Mouse (Mus musculus) large intestine, adult 2 months (tissue): ENCODE measurements around the gene Gab2. TPM values are rescaled to one million over a fixed set of nuclear protein-coding genes. Genes with fewer than 3 reads are reported as not detected.
"Not testable (repeated sequence)": the region's sequence is repeated elsewhere in the genome, so short reads cannot be mapped to it uniquely, and the experiment has no call there.

ENCODE experiments used
- DNase-seq: peaks from one replicate; pipeline ENCODE4 v3.0.0-alpha.2; 2012; ENCODE audit warnings: low read depth, low spot score
- WGBS: fragments of 180-500 bp; shearing (Covaris S2); methylation state at CpG from one replicate; pipeline ENCODE4 v1.1.7; 2018; 5-methylcytosine and 5-hydroxymethylcytosine counted together
- polyA plus RNA-seq: library from polyadenylated mRNA; depleted of rRNA; stranded (reverse); fragments of >200 nt; gene quantifications from 2 replicates; pipeline ENCODE4 v1.2.3, GENCODE M21; 2012

Gab2 gene
- polyA plus RNA-seq, 1 experiment = 8.4 TPM

DNA sequence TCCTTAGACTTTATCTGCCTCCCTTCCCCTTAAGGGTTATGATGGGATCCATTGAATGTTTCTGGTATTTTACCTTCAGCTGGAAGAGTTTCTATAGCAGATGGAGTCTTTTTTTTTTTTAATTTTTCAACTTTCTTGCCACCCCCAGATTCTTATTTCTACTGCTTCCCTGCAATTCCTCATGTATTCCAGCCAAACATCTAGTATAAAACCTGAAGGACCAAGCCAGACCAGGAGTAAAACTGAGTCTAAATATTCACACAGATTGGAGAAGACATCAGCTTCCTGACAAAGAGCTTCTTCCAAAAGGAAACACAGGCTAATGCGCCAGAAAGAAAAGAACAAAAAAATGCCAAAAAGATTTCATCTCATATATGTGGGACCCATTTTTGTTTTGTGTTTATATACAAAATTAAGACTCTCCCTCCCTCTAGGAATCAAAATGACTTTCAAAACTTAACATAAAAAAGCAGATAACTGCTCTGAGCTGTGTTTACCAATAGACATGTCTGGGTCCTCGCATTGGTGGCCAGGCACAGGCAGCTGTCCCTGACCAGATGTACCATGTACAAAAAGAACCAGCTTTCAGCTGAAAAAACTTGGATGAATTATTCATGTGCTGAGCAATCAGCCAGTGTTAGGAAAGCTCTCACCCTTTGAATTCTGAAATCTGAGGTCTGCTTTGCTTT is 164.0 kb downstream of the Gab2 start:
- DNase-seq = no peak
- WGBS = 83% methylated on average over 2 of the region's 2 CpGs

DNA sequence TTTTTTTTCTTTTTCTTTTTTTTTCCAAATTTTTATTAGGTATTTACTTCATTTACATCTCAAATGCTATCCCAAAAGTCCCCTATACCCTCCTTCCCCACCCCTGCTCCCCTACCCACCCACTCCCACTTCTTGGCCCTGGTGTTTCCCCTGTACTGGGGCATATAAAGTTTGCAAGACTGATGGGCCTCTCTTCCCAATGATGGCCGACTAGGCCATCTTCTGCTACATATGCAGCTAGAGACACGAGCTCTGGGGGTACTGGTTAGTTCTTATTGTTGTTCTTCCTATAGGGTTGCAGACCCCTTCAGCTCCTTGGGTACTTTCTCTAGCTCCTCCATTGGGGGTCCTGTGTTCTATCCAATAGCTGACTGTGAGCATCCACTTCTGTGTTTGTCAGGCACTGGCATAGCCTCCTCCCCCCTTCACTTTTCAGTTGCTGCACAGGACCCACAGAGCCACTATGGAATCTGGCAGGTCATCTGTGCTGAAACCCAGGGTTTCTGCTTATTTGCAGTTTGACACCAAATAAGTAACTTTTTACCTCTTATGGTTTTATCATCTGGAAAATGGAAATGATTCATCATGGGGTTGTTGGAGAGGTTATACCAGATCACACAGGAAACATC is 164.7 kb downstream of the Gab2 start:
- 77% methylated on average over 2 of the region's 2 CpGs for WGBS

DNA sequence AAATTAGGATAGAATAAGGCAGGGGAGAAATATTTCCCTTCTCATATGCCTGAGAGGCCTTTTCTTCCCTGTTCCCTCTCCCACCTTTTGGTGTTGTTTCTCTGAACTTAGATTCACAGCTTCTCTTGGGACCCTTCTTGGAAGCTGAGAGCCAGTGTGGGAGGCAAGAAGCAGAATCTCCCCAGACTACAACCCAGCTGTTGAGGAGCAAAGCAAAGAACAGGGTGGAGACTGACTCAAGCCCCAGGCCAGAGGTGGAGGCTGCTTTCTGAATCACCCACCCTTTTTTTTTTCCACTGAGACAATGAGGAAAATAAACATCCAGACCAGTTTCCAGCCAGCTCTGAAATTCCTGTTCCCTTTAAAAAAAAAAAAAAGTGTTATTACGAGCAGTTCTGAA is 166.3 kb downstream of the Gab2 start:
- 41% methylated on average over 1 of the region's 1 CpGs for WGBS
- DNase-seq = no peak

More for the DNA sequence above, 164.7 kb downstream of the Gab2 start:
- DNase-seq = not testable (repeated sequence)

DNA sequence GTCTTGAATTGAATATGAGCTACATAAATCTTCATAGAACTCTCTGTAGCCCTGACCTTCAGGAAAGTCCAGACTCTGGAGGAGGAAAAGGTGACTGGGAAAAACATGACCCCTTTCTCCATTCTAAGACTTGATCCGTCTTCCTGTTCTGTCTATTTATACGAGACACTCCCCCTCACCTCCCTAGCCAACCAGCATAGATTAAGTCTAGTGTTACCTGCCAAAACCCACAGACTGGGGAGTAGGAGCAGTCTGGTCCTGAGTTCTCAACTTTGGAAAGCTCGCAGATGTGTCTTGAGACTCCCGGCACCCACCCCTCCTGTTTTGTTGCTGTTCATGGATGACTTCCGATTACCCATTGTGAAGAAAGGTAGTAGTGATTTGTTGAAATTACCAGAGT is 166.8 kb downstream of the Gab2 start:
- DNase-seq = no peak
- 79% methylated on average over 5 of the region's 5 CpGs for WGBS

DNA sequence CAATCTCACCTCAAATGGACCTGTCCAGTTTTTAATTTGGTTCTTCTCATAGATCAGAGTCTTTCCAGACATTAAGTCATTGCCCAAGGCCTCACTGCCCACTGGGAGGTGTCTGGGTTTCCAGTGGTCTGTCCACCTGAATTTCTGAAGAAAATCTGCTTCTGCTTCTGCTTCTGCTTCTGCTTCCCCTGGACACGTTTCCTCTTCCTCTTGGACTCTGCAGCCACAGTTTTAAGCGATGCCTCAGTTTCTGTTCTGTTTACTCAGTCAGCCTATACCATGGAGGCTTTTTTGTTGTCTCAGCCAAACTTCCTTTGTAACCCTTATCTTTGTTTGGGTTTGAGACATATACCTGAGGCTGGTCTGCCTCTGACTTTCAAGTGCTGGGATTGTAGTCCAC is 170.3 kb downstream of the Gab2 start:
- 49% methylated on average over 2 of the region's 2 CpGs for WGBS
- no peak for DNase-seq

DNA sequence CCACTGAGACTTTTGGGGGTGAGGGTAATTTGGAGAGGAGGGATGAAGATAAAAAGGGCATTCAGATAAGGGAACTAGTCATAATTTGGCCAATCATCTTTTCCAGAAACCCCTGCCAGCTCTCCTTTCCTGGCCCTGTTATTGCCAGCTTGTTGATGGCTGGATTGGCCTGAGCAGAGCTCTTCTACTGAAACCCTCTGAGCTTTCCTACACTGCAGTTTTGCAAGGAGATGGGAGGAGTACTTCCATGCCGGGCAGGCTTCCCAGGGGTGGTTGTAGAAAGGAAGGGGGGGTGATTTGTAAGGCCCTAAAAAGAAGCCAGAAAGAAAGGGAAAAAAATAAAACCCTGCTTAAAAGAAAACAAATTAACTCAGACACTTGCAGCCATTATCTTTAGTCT is 181.2 kb downstream of the Gab2 start:
- no peak for DNase-seq
- WGBS = 67% methylated on average over 1 of the region's 1 CpGs

DNA sequence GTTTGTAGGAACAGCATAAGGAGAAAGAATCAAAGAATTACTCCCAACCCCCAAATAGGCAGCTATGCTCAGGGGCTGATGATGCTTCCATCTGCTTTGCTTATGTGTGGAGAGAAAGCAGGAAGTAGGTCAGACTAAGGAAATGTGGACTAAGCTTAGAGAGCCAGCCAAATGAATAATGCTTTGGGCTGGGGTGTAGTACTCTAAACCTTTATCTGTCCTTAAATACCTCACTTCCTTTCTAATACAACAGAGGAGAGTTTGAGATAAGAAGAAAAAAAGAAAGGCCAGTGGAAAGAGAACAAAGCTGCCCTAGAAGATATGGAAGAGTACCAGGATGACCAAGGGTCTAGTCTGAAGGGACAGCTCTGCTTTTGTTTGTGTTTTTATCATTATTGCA is 189.0 kb downstream of the Gab2 start:
- DNase-seq = no peak

DNA sequence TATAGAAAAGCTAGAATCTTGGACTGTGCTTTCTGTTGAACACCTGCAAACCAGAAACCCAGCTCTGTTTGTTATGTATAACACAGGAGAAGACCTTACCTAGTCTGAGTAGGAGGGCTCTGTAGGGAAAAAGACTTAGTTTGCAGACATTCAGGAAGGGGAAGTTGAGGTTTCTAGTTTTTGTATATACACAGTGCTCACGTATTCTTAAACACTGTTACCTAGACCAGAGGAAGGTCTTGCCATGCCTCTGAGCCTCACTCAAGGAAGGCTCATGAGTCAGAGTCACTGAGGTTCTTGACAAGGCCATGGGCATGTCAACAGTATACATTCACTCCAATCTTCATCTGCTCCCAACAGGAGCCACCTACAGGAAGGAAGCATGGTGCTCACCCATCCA is 189.7 kb downstream of the Gab2 start:
- WGBS = 81% methylated on average over 1 of the region's 1 CpGs
- DNase-seq = no peak

DNA sequence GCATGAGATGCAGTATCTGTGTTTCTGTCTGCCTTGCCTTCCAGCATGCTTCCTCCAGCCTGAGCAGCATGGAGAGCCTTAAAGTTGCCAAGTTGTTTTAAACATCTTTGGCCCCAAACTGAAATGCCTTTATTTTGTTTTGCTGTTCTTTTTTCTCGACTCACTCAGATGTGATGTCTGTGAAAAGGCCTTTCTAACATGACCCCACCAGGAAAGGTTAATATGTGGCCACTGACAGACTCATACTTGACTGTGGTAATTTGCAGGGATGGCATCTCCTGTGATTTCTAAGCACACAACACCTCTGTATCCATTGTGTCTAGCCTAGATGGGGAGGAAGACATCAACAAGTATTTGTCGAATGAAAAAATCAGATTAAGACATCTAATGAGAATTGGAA is 215.6 kb downstream of the Gab2 start:
- no peak for DNase-seq
- 60% methylated on average over 2 of the region's 2 CpGs for WGBS

DNA sequence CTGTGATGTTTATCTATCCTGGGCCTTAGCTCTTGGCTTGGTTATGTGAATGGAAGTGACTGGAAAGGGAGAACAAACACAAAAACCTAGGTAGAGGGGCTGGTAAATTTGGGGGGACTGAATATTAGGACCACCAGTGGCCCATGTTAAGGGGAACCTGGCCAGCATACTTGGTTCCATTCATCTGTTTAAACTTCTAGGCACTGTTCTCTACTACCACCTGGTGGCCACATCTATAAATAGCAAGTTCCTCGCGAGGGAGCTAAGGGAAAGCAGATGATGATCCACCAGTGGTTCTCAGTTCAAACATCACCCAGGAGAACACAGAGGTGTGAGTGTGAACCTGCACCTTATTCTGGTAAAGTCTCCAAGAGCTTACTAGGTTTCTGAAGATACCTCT is 216.1 kb downstream of the Gab2 start:
- peak; percentile 25 for DNase-seq
- WGBS = 1% methylated on average over 2 of the region's 2 CpGs

DNA sequence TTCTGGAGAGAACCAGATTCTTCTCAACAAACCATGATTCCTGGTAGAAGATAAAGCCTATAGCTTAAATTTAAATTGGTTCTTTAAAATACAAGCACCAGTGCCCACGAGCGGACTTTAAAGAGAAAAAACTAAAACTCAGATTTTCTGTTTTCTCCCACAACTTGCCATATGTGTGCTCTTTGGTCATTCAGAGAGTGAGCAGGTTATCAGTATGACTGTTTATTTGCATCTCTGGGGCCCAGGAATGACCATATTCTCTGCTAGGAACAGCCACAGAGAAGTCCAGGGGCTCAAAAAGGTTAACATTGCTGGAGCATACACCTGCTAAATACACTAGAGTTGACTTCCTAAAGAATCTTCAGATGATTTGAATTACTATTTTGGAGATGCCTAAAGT is 216.9 kb downstream of the Gab2 start:
- 89% methylated on average over 2 of the region's 2 CpGs for WGBS
- no peak for DNase-seq

DNA sequence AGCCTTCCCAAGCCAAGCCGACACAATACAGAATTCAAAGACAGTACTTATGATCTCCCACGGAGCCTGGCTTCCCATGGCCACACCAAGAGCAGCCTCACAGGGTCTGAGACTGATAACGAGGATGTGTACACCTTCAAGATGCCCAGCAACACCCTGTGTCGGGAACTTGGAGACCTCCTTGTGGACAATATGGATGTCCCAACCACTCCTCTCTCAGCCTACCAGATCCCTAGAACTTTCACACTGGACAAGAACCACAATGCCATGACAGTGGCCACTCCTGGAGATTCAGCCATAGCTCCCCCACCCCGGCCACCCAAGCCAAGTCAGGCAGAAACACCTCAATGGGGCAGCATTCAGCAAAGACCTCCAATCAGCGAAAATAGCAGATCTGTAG is 217.6 kb downstream of the Gab2 start:
- DNase-seq = no peak
- 93% methylated on average over 6 of the region's 6 CpGs for WGBS

DNA sequence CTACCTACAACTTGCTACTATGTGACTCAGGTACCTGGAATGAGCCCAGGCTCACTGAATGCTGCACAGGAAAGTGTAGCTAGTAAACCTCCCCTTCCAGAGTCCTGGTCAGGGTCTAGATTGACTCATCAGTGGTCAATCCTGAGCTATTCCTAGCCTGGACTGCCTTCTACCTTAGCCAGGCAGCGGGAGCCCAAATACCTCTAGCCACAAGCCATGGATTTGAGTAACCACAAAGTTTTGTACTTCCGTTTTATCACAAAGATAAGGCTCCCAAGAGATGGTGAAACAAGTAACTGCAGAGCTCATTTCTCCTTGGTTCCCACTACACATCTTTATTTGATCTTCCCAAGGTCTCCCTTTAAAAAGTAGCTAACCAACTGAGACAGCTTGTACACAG is 219.5 kb downstream of the Gab2 start:
- DNase-seq = no peak
- WGBS = 89% methylated on average over 2 of the region's 2 CpGs

DNA sequence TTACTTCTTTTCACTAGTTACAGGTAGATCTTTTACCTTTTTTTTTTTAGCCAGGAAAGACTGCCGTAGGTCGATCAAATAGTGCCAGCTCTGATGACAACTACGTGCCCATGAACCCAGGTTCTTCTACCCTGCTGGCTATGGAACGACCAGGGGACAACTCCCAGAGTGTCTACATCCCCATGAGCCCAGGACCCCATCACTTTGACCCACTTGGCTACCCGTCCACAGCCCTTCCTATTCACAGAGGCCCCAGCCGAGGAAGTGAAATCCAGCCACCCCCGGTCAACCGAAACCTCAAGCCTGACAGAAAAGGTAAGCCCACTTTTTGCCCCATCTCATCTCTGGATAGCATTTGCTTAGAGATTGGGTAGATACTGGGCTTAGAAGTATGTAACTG is 219.9 kb downstream of the Gab2 start:
- WGBS = 91% methylated on average over 8 of the region's 8 CpGs

DNA sequence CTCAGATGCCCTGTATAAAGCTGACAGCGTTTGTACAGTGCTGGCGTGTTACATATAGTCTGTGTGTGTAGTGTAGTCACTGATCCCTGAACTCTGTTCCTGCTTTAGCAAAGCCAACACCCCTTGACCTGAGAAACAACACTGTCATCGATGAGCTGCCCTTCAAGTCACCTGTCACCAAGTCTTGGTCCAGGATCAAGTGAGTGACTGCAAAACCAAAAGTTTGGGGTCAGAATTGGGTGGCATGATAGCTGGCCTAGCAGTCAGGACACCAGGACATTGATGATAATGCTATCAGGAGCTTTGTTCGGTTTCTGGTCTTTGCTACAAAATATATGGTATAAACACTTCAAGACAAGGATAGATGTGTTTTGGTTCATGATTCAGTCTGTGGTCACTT is 220.9 kb downstream of the Gab2 start:
- WGBS = 78% methylated on average over 4 of the region's 4 CpGs
- no peak for DNase-seq

More for the DNA sequence above, 219.9 kb downstream of the Gab2 start:
- DNase-seq = no peak

DNA sequence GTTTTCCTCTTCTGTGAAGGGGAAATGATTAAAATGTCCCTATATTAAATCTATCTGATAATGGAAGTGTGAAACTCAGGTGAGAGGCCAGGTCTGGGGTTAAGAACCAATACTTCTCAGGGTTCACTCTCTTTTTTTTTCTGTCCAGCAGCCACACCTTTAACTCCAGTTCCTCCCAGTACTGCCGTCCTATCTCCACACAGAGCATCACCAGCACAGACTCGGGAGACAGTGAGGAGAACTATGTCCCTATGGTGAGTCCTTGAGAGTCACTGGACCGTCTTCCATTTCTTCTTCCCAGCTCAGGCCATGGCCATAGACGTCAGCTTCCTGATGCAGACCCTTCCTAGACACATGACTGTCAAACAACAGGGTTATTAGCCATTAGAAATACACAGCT is 221.5 kb downstream of the Gab2 start:
- DNase-seq = no peak
- 87% methylated on average over 4 of the region's 4 CpGs for WGBS

DNA sequence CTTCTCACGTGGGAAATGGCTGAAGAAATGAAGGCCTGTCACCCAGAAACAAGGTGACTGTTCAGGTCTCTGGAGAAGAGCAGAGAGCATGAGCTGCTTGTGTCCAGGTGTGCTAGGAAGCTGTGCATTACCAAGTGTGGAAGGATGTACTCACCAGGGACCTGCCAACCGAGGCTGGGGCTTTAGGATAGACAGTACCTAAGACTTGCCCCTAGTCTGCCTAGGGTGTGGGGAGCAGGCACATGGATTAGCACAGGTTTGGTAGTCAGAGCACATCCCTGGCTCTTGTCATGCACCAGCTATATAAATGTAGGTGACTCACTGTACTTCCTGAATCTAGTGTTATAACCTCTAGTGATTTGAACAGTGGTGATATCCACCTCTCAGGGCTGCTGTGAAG is 222.2 kb downstream of the Gab2 start:
- DNase-seq = no peak
- 75% methylated on average over 2 of the region's 2 CpGs for WGBS

DNA sequence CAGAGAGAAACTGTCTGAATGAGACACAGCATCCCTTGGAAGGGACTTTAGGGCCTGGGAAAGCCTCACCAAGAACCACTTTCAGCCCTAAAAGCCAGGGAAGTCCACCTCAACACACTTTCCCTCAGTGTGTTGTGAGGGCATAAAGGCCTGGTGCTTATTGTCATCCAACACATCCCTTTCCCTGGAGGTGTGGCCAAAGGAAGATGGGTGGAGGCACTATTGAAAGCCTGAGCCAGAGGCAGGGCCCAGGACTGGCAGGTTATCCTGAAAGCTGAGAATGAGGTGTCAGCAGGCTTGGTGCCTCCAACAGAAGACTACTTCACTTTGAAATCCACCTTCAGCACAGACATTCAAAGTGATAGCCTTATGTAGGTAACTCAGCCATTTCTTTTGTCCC is 223.1 kb downstream of the Gab2 start:
- no peak for DNase-seq

DNA sequence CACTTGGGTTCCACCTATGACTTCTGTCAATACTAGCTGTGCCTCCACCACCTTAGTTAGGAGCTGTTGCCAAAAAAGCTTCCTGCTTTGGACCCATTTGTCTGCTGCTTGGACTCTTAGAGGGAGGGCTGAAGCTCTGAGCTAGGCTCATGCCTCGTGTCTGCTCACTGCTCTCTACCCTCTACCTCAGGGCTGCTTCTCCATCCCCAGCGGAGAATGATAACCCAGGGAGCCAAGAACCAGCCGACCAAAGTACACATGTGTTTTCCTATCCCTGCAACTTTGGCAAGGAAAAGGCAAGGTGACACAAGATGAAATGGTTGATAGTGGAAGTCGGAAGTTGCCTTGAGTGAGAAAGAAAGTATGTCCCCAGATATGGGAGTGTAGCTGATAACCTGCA is 223.8 kb downstream of the Gab2 start:
- WGBS = 84% methylated on average over 4 of the region's 4 CpGs

DNA sequence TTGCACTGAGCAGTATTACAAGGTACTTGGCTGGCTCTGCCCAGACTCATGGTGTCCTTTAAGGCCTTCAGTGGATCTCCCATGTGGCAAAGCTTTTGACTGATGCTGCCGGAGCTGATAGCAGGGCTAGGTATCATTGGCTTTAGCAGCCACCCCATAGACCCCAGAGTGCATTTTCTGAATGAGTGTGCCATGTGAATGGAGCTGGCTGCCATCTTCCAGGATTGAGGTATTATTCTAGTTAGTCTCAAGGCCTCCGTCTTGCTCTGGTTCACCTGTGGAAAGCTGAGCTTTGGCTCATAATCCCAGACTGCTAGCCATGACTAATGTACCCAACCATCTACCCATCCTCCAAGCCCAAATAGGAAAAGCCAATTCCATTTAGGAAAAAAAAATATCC is 225.4 kb downstream of the Gab2 start:
- no peak for DNase-seq
- WGBS = 97% methylated on average over 2 of the region's 2 CpGs

More for the DNA sequence above, 223.8 kb downstream of the Gab2 start:
- DNase-seq = no peak

DNA sequence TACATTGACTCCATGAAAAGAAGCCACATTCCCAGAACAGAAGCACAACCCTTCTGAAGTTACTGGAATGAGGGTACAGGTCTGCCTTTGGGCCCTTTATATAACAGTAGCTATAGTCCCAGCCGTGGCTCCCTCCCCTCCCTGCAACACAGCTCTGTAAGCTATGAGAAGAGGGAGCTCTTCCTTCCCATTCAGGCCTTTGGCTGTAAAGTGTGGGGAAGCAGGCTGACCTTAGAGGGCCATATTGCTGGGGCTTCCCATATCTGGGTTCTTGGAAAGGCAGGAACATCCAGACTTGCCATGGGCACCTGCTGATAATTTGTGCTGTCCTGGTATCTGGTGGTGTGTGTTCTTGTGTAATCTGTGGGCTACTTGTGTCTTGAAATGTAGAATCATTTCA is 226.2 kb downstream of the Gab2 start:
- WGBS = 91% methylated on average over 1 of the region's 1 CpGs
- no peak for DNase-seq
